Mouse (Mus musculus) embryonic fibroblast, embryonic 13.5 days (primary cell): ENCODE data around the gene Brix1.
"Not testable (repeated sequence)": the region's sequence is repeated elsewhere in the genome, so short reads cannot be mapped to it uniquely, and the experiment has no call there.

Experiments
- CTCF ChIP-seq: IDR thresholded peaks from 2 replicates; pipeline ENCODE4 v1.5.1; 2011; ENCODE audit warnings: mild to moderate bottlenecking, control low read depth, low read length, moderate library complexity, borderline replicate concordance; ENCODE audit not compliant: insufficient read depth
- POLR2A ChIP-seq: IDR thresholded peaks from 2 replicates; pipeline ENCODE4 v1.6.1; 2011; ENCODE audit warnings: low read depth, mild to moderate bottlenecking, control low read depth, low read length, moderate library complexity

DNA sequence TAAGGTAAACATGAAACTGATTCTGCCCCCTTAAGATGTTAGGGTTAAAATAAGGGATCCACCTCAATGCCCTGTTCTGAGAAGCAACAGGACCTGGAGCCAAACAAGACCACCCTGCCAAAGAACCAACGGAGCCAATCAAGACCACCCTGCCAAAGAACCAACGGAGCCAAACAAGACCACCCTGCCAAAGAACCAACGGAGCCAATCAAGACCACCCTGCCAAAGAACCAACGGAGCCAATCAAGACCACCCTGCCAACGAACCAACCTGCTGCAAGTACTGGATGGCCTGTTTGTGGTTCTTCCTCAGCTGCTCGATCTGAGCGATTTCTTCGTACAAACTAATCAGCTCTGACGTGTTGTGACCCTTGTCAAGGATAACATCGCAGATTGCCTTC is 47.6 kb upstream of the Brix1 start:
- not testable (repeated sequence) for TF ChIP-seq CTCF, POLR2A
